Mouse (Mus musculus) embryonic facial prominence, embryonic 11.5 days (tissue): ENCODE data around the gene Exo1. TPM values are rescaled to one million over a fixed set of nuclear protein-coding genes. Genes with fewer than 3 reads are reported as not detected.

ENCODE experiments used
- polyA plus RNA-seq: library from polyadenylated mRNA; unstranded; fragments of >200 nt; fragmentation: Nextera tagmentation; extraction: Ambion mirVana; gene quantifications from 2 replicates; pipeline ENCODE4 v1.2.1, GENCODE M21; 2014

The Exo1 gene
- polyA plus RNA-seq, 1 experiment from 2014 or later = 162 TPM

Other genes starting within 250 kb of the Exo1 start
- 9.5 and 11.3 TPM in 2 replicates for gene Opn3, start 187.8 kb upstream of the Exo1 start, polyA plus RNA-seq
- gene Chml, start 187.7 kb upstream of the Exo1 start, polyA plus RNA-seq = 5.1 and 5.4 TPM in 2 replicates
- gene Wdr64, start 182.0 kb upstream of the Exo1 start, polyA plus RNA-seq = not detected in 2 replicates
- 0.11 TPM in 1 of 2 replicates, not detected in the other for gene Gm38100, start 39.7 kb downstream of the Exo1 start, polyA plus RNA-seq
- gene Rbm8a2, start 98.5 kb downstream of the Exo1 start, polyA plus RNA-seq = 0.61 and 1.1 TPM in 2 replicates